Mouse (Mus musculus): ENCODE data around the gene Capn5.

The Capn5 gene

GRCm38 (mm10) chr7:98148721-98149407, 29.2 kb downstream of the Capn5 start:
- DNase-seq (ENCODE audit: low read depth, low spot score): no peak

GRCm38 (mm10) chr7:98147766-98148165, 30.3 kb downstream of the Capn5 start:
- no peak for DNase-seq (ENCODE audit: low read depth, low spot score)

- no peak for DNase-seq (ENCODE audit: low read depth, low spot score)
Measured at GRCm38 (mm10) chr7:98146447-98146845, 31.6 kb downstream of the Capn5 start.

GRCm38 (mm10) chr7:98145842-98146446, 32.1 kb downstream of the Capn5 start:
- no peak for DNase-seq (ENCODE audit: low read depth, low spot score)

GRCm38 (mm10) chr7:98145402-98145801, 32.7 kb downstream of the Capn5 start, which contains the start of gene Omp:
Gene Omp (minus strand): TSS chr7:98145502.
- no peak for DNase-seq (ENCODE audit: low read depth, low spot score)

GRCm38 (mm10) chr7:98142648-98143047, 35.4 kb downstream of the Capn5 start:
- no peak for DNase-seq (ENCODE audit: low read depth, low spot score)

- no peak for DNase-seq (ENCODE audit: low read depth, low spot score)
Measured at GRCm38 (mm10) chr7:98142247-98142646, 35.8 kb downstream of the Capn5 start.

- no peak for DNase-seq (ENCODE audit: low read depth, low spot score)
Measured at GRCm38 (mm10) chr7:98141206-98141605, 36.9 kb downstream of the Capn5 start.

GRCm38 (mm10) chr7:98140597-98140996, 37.5 kb downstream of the Capn5 start:
- no peak for DNase-seq (ENCODE audit: low read depth, low spot score)

GRCm38 (mm10) chr7:98139216-98139615, 38.9 kb downstream of the Capn5 start:
- no peak for DNase-seq (ENCODE audit: low read depth, low spot score)

- no peak for DNase-seq (ENCODE audit: low read depth, low spot score)
Measured at GRCm38 (mm10) chr7:98137995-98138394, 40.1 kb downstream of the Capn5 start.

GRCm38 (mm10) chr7:98137583-98137982, 40.5 kb downstream of the Capn5 start:
- no peak for DNase-seq (ENCODE audit: low read depth, low spot score)

- DNase-seq (ENCODE audit: low read depth, low spot score): no peak
Measured at GRCm38 (mm10) chr7:98131751-98132150, 46.3 kb downstream of the Capn5 start.

- DNase-seq (ENCODE audit: low read depth, low spot score): no peak
Measured at GRCm38 (mm10) chr7:98125473-98125872, 52.6 kb downstream of the Capn5 start.

GRCm38 (mm10) chr7:98124701-98125100, 53.4 kb downstream of the Capn5 start:
- DNase-seq (ENCODE audit: low read depth, low spot score): no peak

GRCm38 (mm10) chr7:98121673-98122072, 56.4 kb downstream of the Capn5 start:
- DNase-seq (ENCODE audit: low read depth, low spot score): no peak

GRCm38 (mm10) chr7:98121241-98121640, 56.8 kb downstream of the Capn5 start:
- no peak for DNase-seq (ENCODE audit: low read depth, low spot score)

- DNase-seq (ENCODE audit: low read depth, low spot score): no peak
Measured at GRCm38 (mm10) chr7:98120325-98120724, 57.7 kb downstream of the Capn5 start.

GRCm38 (mm10) chr7:98119961-98120232, 58.2 kb downstream of the Capn5 start:
- no peak for DNase-seq (ENCODE audit: low read depth, low spot score)

- DNase-seq (ENCODE audit: low read depth, low spot score): no peak
Measured at GRCm38 (mm10) chr7:98119179-98119960, 58.7 kb downstream of the Capn5 start, which contains the start of gene Myo7a. Gene Myo7a (minus strand): TSS chr7:98119524.

- DNase-seq (ENCODE audit: low read depth, low spot score): no peak
Measured at GRCm38 (mm10) chr7:98117012-98117660, 60.9 kb downstream of the Capn5 start.

GRCm38 (mm10) chr7:98114656-98115055, 63.4 kb downstream of the Capn5 start:
- no peak for DNase-seq (ENCODE audit: low read depth, low spot score)

All from WW6 (cell line).